Mouse (Mus musculus) kidney, adult 2 months (tissue): Measurements from ENCODE around the gene P2ry6.

ENCODE experiments used
- CTCF ChIP-seq: fragments of 200-500 bp; conservative IDR thresholded peaks from 2 replicates; pipeline ENCODE4 v1.5.1; 2011; ENCODE audit warnings: low read depth, mild to moderate bottlenecking, control low read depth, low read length, moderate library complexity, mixed read lengths; ENCODE audit not compliant: insufficient read depth, insufficient read length
- POLR2A ChIP-seq: fragments of 200-500 bp; IDR thresholded peaks from one replicate; pipeline ENCODE4 v1.6.1; 2011; ENCODE audit warnings: low read depth, low read length, control low read depth

GRCm38 (mm10) chr7:100931926-100932480 lies 42.4 kb downstream of the P2ry6 start, which contains the start of gene Arhgef17:
- TF ChIP-seq CTCF = no peak
- peak; percentile 56 for TF ChIP-seq POLR2A
